Mouse (Mus musculus): ENCODE data around the gene Adgrl2.

GRCm38 (mm10) chr3:148945534-148945933 is 44.8 kb downstream of the Adgrl2 start:
- no peak for TF ChIP-seq CTCF (IDR thresholded peaks at IDR 0.05; ENCODE audit: borderline replicate concordance, insufficient read depth, low read length)
- no peak for TF ChIP-seq POLR2A (IDR thresholded peaks at IDR 0.05; ENCODE audit: low read depth, low read length)

Measured in embryonic fibroblast, embryonic 13.5 days (primary cell).